Mouse (Mus musculus): ENCODE measurements around the gene Hecw2.

- TF ChIP-seq POLR2A (IDR thresholded peaks at IDR 0.05; ENCODE audit: insufficient read depth, low read depth, low read length) (no peak), CTCF (IDR thresholded peaks at IDR 0.05) (no peak)
Measured at GRCm38 (mm10) chr1:53794279-53794678, 400.7 kb downstream of the Hecw2 start.
